Mouse (Mus musculus) kidney, embryonic 14.5 days (tissue): ENCODE results near the gene Immp1l. TPM values are rescaled to one million over a fixed set of nuclear protein-coding genes. Genes with fewer than 3 reads are reported as not detected.

Experiments used
- ATAC-seq: fragments of 200-750 bp; cut with Nextera tagmentation; 2 replicates; pipeline ENCODE4 v1.8.0; 2017; ENCODE audit warnings: moderate number of reproducible peaks, mild to moderate bottlenecking, moderate TSS enrichment, moderate library complexity; ENCODE audit not compliant: low FRiP score, low TSS enrichment
- H3K27ac ChIP-seq: fragments of 300-500 bp; sonication (generic); 2 replicates; pipeline ENCODE4 v1.5.1; 2014; ENCODE audit warnings: low read depth, mild to moderate bottlenecking, low read length, moderate library complexity, mixed read lengths
- H3K27me3 ChIP-seq: fragments of 300-500 bp; sonication (generic); 2 replicates; pipeline ENCODE4 v1.6.1; 2014; ENCODE audit warnings: mild to moderate bottlenecking, low read length; ENCODE audit not compliant: control insufficient read depth, insufficient read depth
- H3K36me3 ChIP-seq: fragments of 300-500 bp; sonication (generic); 2 replicates; pipeline ENCODE4 v1.6.1; 2014; ENCODE audit warnings: low read length, mixed read lengths; ENCODE audit not compliant: control insufficient read depth, insufficient read depth
- H3K4me1 ChIP-seq: fragments of 300-500 bp; sonication (generic); 2 replicates; pipeline ENCODE4 v1.6.1; 2014; ENCODE audit warnings: low read length, mixed read lengths; ENCODE audit not compliant: control insufficient read depth, insufficient read depth
- H3K4me2 ChIP-seq: fragments of 300-500 bp; sonication (generic); replicated peaks from 2 replicates; pipeline ENCODE4 v1.6.1; 2014; ENCODE audit warnings: low read depth, mild to moderate bottlenecking, low read length
- H3K4me3 ChIP-seq: fragments of 300-500 bp; sonication (generic); 2 replicates; pipeline ENCODE4 v1.5.1; 2014; ENCODE audit warnings: mild to moderate bottlenecking, low read length
- H3K9ac ChIP-seq: fragments of 300-500 bp; sonication (generic); 2 replicates; pipeline ENCODE4 v1.6.1; 2014; ENCODE audit warnings: low read depth, mild to moderate bottlenecking, low read length, moderate library complexity
- H3K9me3 ChIP-seq: fragments of 300-500 bp; sonication (generic); 2 replicates; pipeline ENCODE4 v1.6.1; 2016; ENCODE audit warnings: low read length; ENCODE audit not compliant: control insufficient read depth
- WGBS: fragments of 180-500 bp; shearing (Covaris S2); extraction: QIAGEN DNeasy Blood & Tissue Kit; methylation state at CpG from one replicate; pipeline ENCODE4 v1.1.7; 2014; 5-methylcytosine and 5-hydroxymethylcytosine counted together
- polyA plus RNA-seq: library from polyadenylated mRNA; unstranded; fragments of >200 nt; fragmentation: Nextera tagmentation; extraction: Ambion mirVana; gene quantifications from 2 replicates; pipeline ENCODE4 v1.2.1, GENCODE M21; 2014

Gene Immp1l
- polyA plus RNA-seq = 133 and 174 TPM in 2 replicates

DNA sequence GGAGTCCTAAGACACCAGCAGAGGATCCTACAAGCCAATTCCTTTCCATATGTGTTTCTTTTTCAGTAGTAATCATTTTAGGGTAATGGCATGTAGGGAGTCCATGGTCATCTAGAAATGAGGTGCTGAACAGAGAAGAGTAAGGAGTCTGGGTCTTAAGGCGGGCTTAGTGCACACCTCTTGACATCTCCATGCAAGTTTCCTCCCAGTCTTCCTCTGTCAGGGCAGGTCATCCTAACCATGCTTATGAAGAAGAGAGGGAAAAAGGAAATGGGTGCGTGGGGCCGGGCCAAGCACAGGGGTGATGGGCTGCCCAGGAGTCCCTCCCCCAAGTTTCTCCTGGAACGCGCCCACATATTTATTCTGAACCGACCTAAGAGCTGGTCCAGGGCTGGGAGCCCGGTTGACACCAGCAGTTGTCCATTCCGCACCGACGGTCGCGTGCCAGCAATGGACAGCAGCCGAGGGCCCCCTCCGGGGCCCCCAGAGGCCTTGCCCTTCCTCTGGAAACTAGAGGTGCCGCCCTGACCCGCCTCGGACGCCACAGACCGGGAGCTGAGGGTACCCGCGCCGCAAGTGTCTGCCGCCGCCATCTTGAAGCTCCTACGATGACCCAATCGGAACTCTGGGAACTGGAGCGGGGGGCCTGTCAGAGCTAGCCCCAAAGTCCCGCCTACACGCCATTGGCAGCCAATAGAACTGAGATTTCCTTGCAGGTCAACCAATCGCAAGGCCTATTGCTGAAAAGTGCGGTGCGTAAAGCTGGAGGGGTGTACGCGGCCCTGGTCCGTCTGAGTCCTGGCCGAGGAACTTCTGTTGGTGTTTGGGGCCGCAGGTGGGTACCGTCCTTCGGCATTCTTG is at the start of gene Immp1l, which contains the start of gene Elp4:
Gene Immp1l, plus strand, starts transcription at position 743 of the 861 bp plus-strand sequence.
Gene Elp4, minus strand, starts transcription at position 669 of the 861 bp plus-strand sequence.
- peak within 1 kb of the TSS; percentile 80 for H3K4me3 ChIP-seq
- no peak within 1 kb of the TSS for H3K27ac ChIP-seq
- H3K9ac ChIP-seq = peak within 1 kb of the TSS; percentile 55
- no peaks in the 10 kb centered on the region for H3K9me3 ChIP-seq
- H3K4me1 ChIP-seq = no peaks in the 10 kb centered on the region
- no peaks in the 10 kb centered on the region for H3K27me3 ChIP-seq
- 1% methylated on average over 38 of the region's 39 CpGs for WGBS
- no peaks in the 10 kb centered on the region; the same call in 1 of the 2 replicates for H3K36me3 ChIP-seq
- H3K4me2 ChIP-seq = peak within 1 kb of the TSS; percentile 54
- ATAC-seq = peak; percentile 100

DNA sequence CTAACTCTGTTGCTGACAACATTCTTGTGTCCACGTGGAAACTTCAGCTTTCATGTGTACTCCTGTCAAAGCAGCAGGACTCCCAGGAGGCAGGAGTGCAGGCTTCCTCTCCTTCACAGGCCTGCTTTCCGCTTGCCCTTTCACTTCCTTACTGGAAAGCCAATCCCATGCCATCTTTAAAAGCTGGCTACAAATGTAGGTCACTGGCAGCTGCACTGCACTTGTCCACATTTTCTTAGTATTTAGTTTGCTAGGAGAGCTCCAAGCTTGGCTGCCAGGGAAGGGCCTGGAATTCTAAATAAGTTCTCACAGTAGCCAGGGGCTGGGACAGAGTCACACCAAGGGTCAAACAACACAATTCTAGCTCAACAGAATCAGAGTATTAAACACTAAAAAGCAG is 49.7 kb upstream of the Immp1l start:
- WGBS = 59% methylated on average over 2 of the region's 2 CpGs
- H3K9ac ChIP-seq = no peak overlapping the region
- H3K4me3 ChIP-seq = no peak overlapping the region
- no peaks in the 10 kb centered on the region for H3K4me1 ChIP-seq
- H3K4me2 ChIP-seq = no peak overlapping the region
- ATAC-seq = no peak
- no peaks in the 10 kb centered on the region for H3K36me3 ChIP-seq
- no peaks in the 10 kb centered on the region for H3K9me3 ChIP-seq
- no peak overlapping the region for H3K27ac ChIP-seq
- H3K27me3 ChIP-seq = no peaks in the 10 kb centered on the region

DNA sequence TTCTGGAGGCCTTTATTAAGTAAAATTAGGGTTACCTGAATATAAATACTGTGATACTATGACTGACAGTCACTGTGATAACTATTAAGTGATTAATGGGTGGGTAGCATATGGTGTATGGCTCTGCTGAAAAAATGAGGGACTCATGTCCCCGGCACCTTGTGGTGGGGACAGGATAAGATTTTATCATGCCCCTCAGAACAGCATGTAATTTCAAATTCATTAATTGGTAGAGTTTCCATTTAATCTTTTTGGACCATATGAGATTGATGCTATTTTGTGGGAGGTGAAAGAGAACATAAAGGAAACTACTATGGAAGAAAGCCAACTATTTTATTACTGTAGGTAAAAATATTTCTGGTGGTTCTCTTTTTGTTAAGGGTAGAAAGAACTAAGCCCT is 31.0 kb upstream of the Immp1l start:
- H3K36me3 ChIP-seq = no peaks in the 10 kb centered on the region
- H3K27ac ChIP-seq = no peak overlapping the region
- H3K9ac ChIP-seq = no peak overlapping the region
- H3K4me1 ChIP-seq = no peaks in the 10 kb centered on the region
- H3K4me3 ChIP-seq = no peak overlapping the region
- no peak overlapping the region for H3K4me2 ChIP-seq
- ATAC-seq = no peak
- 90% methylated on average over 1 of the region's 1 CpGs for WGBS
- H3K27me3 ChIP-seq = no peaks in the 10 kb centered on the region
- no peaks in the 10 kb centered on the region for H3K9me3 ChIP-seq

DNA sequence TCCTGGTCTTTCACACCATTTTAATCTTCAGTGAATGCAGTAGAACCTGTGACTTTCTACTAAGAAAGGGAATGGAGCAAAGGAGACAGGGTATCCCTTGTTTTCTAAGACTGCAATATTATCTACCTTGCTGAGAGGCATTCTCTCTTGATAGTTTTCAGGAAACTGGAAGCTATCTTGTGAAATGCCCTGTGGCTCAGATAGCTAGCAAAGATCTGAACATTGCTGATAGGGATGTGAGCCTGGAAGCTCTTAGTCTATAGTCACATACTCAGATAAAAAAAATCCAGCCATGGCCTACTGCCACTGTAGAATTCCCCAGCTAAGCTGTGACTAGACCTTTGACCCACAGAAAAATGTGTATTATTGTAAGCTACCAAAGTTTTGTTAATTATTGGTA is 13.6 kb upstream of the Immp1l start:
- H3K9ac ChIP-seq = no peak overlapping the region
- no peak overlapping the region for H3K27ac ChIP-seq
- H3K36me3 ChIP-seq = no peaks in the 10 kb centered on the region; the same call in 1 of the 2 replicates
- H3K4me2 ChIP-seq = no peak overlapping the region
- H3K27me3 ChIP-seq = no peaks in the 10 kb centered on the region
- ATAC-seq = no peak
- peaks cover 3% of the 10 kb centered on the region; the same call in 1 of the 2 replicates for H3K9me3 ChIP-seq
- no peaks in the 10 kb centered on the region for H3K4me1 ChIP-seq
- H3K4me3 ChIP-seq = no peak overlapping the region

DNA sequence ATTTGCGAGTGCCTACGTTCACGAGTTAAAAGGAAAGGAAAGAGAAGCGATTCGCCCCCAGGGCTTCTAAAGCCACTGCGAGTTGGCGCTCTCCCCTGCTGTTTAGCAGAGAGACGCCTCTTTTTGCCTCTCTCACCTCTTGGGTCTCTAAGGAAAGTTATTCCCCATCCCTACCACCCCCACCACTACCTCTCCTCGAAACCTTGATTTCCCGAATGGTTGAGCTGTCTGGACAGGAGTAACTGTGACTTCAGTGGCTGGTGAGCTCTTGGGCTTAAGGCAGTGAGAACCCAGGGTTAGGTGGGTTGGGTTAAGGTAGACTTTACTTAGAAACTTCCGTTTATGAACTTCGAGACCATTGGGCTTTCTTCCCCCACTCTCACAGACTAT is 314 bp downstream of the Immp1l start:
- peak overlapping the region; percentile 55 for H3K9ac ChIP-seq
- no peaks in the 10 kb centered on the region for H3K27me3 ChIP-seq
- peak overlapping the region; percentile 80 for H3K4me3 ChIP-seq
- H3K9me3 ChIP-seq = no peaks in the 10 kb centered on the region
- no peak overlapping the region for H3K27ac ChIP-seq
- peak overlapping the region; percentile 50 for H3K4me2 ChIP-seq
- no peaks in the 10 kb centered on the region for H3K4me1 ChIP-seq
- peak; percentile 56 for ATAC-seq
- no peaks in the 10 kb centered on the region; the same call in 1 of the 2 replicates for H3K36me3 ChIP-seq
- under 1% methylated on average over 12 of the region's 12 CpGs for WGBS

DNA sequence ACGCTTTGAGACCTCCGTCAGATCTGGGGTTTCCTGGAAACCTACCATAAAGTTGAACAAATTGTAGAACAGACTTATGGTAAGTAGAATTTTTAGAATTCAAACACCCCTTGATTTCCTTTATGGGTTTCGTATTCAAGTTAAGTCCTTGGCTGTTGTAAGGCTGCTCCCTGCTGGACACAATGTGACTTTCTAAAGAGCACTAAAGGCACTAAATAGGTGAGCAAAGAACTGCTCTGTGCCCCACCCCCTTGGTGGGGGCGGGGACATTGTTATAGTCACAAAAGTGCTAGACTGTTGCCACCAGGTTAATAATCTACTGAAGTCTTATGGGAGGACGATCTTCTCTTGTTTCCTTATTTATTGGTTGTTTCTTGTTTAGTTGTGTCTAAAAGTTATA is 3.9 kb downstream of the Immp1l start:
- Histone ChIP-seq H3K36me3 (peaks cover 7% of the 10 kb centered on the region; the same call in 1 of the 2 replicates), H3K9ac (no peak overlapping the region), H3K27me3 (no peaks in the 10 kb centered on the region), H3K4me3 (no peak overlapping the region), H3K27ac (no peak overlapping the region), H3K9me3 (no peaks in the 10 kb centered on the region), H3K4me1 (no peaks in the 10 kb centered on the region), H3K4me2 (no peak overlapping the region)
- ATAC-seq = no peak
- WGBS = 83% methylated on average over 5 of the region's 5 CpGs

DNA sequence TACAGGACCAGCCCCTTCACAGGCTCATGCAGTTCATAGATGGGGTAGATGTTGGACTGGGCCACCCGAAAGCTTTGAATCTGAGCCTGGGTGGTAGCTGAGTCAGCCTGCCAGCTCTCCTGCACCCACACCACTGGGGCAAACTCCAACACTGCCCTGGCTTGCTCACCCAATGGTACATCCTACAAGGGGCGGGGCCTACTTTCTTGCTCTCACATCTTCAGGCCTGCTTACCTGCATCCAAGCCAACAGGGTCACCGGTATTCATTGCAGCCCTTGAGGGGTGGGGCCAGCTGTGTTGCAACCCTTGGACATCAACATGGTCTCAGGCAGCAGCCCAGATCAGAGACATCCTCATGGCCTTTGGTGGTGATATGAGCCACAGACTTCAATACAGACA is 6.2 kb downstream of the Immp1l start:
- ATAC-seq = peak; percentile 43; the same call in 1 of the 2 replicates
- no peak overlapping the region for H3K27ac ChIP-seq

DNA sequence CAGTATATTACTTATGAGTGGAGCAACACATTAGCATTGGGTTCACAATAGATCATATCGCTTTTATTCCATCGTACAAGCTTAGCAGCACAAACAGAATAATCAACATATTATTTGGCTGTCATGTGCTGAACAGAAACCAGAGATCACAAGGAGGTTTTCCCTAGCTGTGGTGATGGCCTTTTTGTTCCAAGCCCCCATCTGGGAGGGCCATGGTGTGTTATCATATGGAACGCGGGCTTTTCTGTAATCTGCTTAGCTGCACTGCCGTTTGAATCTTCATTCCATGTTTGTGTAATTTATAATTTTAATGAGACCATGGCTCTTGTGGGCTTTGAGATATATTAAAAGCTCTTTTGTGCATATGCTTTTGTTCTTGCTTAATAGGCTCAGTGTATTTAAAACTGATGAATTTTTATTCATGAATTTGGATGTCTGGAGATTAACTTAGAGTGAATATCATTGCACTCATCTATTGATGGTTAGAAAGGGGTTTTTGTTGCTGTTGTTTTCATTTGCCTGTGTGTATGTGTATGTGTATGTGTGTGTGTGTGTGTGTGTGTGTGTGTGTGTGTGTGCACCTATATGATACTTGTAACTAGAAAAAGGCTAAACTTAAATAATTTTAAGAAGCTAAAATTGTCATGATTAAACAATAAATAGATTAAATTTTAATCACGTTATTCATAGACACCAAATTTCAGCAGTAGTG is 9.4 kb downstream of the Immp1l start:
- no peak for ATAC-seq
- Histone ChIP-seq H3K27me3 (no peaks in the 10 kb centered on the region), H3K4me3 (no peak overlapping the region), H3K4me1 (no peaks in the 10 kb centered on the region), H3K36me3 (peaks cover 7% of the 10 kb centered on the region; the same call in 1 of the 2 replicates), H3K4me2 (no peak overlapping the region), H3K27ac (no peak overlapping the region), H3K9ac (no peak overlapping the region), H3K9me3 (no peaks in the 10 kb centered on the region)
- 89% methylated on average over 6 of the region's 6 CpGs for WGBS

More for the DNA sequence above, 6.2 kb downstream of the Immp1l start:
- Histone ChIP-seq H3K27me3 (no peaks in the 10 kb centered on the region), H3K9me3 (no peaks in the 10 kb centered on the region), H3K9ac (no peak overlapping the region), H3K4me3 (no peak overlapping the region), H3K4me1 (no peaks in the 10 kb centered on the region), H3K36me3 (peaks cover 7% of the 10 kb centered on the region; the same call in 1 of the 2 replicates), H3K4me2 (no peak overlapping the region)
- WGBS = 92% methylated on average over 3 of the region's 3 CpGs

DNA sequence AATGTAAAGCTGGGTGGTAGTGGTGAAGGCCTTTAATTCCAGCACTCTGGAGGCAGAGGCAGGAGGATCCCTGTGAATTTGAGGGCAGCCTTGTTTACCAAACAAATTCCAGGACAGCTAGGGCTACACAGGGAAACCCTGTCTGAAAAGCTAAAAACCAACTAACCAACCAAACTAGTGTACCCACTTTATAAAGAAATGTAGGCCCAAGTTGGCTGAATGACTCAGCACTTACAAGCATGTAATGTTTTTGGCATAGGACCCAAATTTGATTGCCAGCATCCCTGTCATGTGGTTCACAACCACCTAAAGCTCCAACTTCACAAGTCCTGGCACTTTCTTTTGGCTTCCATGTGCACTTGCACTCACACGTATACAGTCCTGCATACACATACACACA is 12.2 kb downstream of the Immp1l start:
- H3K4me2 ChIP-seq = no peak overlapping the region
- 94% methylated on average over 1 of the region's 1 CpGs for WGBS
- no peak overlapping the region for H3K4me3 ChIP-seq
- H3K9me3 ChIP-seq = no peaks in the 10 kb centered on the region
- no peak overlapping the region for H3K27ac ChIP-seq
- no peak overlapping the region for H3K9ac ChIP-seq
- no peaks in the 10 kb centered on the region for H3K36me3 ChIP-seq
- no peak for ATAC-seq
- H3K4me1 ChIP-seq = no peaks in the 10 kb centered on the region
- no peaks in the 10 kb centered on the region for H3K27me3 ChIP-seq
